Mouse (Mus musculus) frontal cortex, postnatal 36 days (tissue): ENCODE results near the gene Prok1.

Experiments
- DNase-seq, 2 experiments: peaks; one replicate each; pipeline ENCODE4 v3.0.0; 2022; ENCODE audit warnings: low spot score in 2 of 2

The Prok1 gene

GRCm38 (mm10) chr3:107187022-107187421 lies 52.5 kb downstream of the Prok1 start:
- DNase-seq = peak in 1 of 2 experiments; percentile 41

GRCm38 (mm10) chr3:107185597-107185996 lies 53.9 kb downstream of the Prok1 start:
- no peak for DNase-seq

- peak in 1 of 2 experiments; percentile 24 for DNase-seq
Observed at GRCm38 (mm10) chr3:107183178-107183577, 56.3 kb downstream of the Prok1 start.
